Mouse (Mus musculus) embryo, embryonic 9.5 days (tissue): ENCODE results near the gene 4930447F04Rik.

Experiments
- DNase-seq: peaks from one replicate; pipeline ENCODE4 v3.0.0-alpha.2; 2017; ENCODE audit errors: extremely low spot score

Gene 4930447F04Rik

DNA sequence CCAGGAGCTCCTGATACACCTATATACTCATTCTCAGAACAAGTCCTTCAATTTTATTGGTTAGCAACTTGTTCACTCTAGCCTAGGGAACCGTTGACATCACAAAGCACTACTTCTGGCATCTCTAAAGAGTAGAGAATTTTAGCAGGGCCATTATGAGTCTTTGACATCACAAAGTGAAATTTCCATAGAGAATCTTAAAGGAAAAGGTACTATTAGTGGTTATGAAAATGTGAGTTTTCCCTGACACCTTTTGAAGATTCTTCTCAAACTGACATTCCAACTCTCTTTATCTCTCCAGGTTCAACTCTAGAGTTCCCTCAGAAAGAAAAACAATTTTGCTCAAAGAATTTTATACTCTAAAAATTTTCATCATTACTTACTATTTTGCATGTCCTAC lies at the start of gene 4930447F04Rik:
Gene 4930447F04Rik, minus strand, starts transcription at position 101 of the 400 bp plus-strand sequence.
- no peak for DNase-seq
